Mouse (Mus musculus) lung, embryonic 15.5 days (tissue): ENCODE measurements around the gene Lingo2. TPM values are rescaled to one million over a fixed set of nuclear protein-coding genes. Genes with fewer than 3 reads are reported as not detected.

ENCODE experiments used
- ATAC-seq: fragments of 200-750 bp; cut with Nextera tagmentation; 2 replicates; pipeline ENCODE4 v1.8.0; 2017; ENCODE audit warnings: moderate number of reproducible peaks, borderline replicate concordance; ENCODE audit not compliant: low FRiP score, low TSS enrichment; ENCODE audit errors: extremely low read depth
- H3K27ac ChIP-seq: fragments of 300-500 bp; sonication (generic); 2 replicates; pipeline ENCODE4 v1.5.1; 2015; ENCODE audit warnings: moderate library complexity, mild to moderate bottlenecking, inconsistent platforms
- H3K27me3 ChIP-seq: fragments of 300-500 bp; sonication (generic); 2 replicates; pipeline ENCODE4 v1.6.1; 2015; ENCODE audit warnings: inconsistent platforms
- H3K36me3 ChIP-seq: fragments of 300-500 bp; sonication (generic); 2 replicates; pipeline ENCODE4 v1.6.1; 2015; ENCODE audit warnings: inconsistent platforms
- H3K4me1 ChIP-seq: fragments of 300-500 bp; sonication (generic); 2 replicates; pipeline ENCODE4 v1.6.1; 2015; ENCODE audit warnings: inconsistent platforms
- H3K4me2 ChIP-seq: fragments of 300-500 bp; sonication (generic); 2 replicates; pipeline ENCODE4 v1.6.1; 2015; ENCODE audit warnings: inconsistent platforms, mild to moderate bottlenecking, moderate library complexity
- H3K4me3 ChIP-seq: fragments of 300-500 bp; sonication (generic); 2 replicates; pipeline ENCODE4 v1.5.1; 2015; ENCODE audit warnings: mild to moderate bottlenecking, inconsistent platforms
- H3K9ac ChIP-seq: fragments of 300-500 bp; sonication (generic); 2 replicates; pipeline ENCODE4 v1.6.1; 2015; ENCODE audit warnings: inconsistent platforms
- H3K9me3 ChIP-seq: fragments of 300-500 bp; sonication (generic); 2 replicates; pipeline ENCODE4 v1.6.1; 2016; ENCODE audit warnings: inconsistent platforms
- WGBS: fragments of 180-500 bp; shearing (Covaris S2); methylation state at CpG from one replicate; pipeline ENCODE4 v1.1.7; 2015; 5-methylcytosine and 5-hydroxymethylcytosine counted together
- polyA plus RNA-seq: library from polyadenylated mRNA; unstranded; fragments of >200 nt; fragmentation: Nextera tagmentation; extraction: Ambion mirVana; gene quantifications from 2 replicates; pipeline ENCODE4 v1.2.1, GENCODE M21; 2015

Gene Lingo2
- polyA plus RNA-seq, 1 experiment from 2014 or later: 0.54 TPM

GRCm38 (mm10) chr4:36040361-36040760 lies 911.2 kb downstream of the Lingo2 start:
- ATAC-seq: no peak
- Histone ChIP-seq H3K9me3 (no peaks in the 10 kb centered on the region), H3K4me2 (no peak overlapping the region), H3K27ac (no peak overlapping the region), H3K4me1 (no peaks in the 10 kb centered on the region), H3K9ac (no peak overlapping the region), H3K4me3 (no peak overlapping the region), H3K36me3 (no peaks in the 10 kb centered on the region), H3K27me3 (no peaks in the 10 kb centered on the region)
- 81% methylated on average over 3 of the region's 3 CpGs for WGBS

- Histone ChIP-seq H3K27me3 (no peaks in the 10 kb centered on the region), H3K27ac (no peak overlapping the region), H3K4me2 (no peak overlapping the region), H3K4me3 (no peak overlapping the region), H3K9ac (no peak overlapping the region), H3K36me3 (no peaks in the 10 kb centered on the region), H3K4me1 (no peaks in the 10 kb centered on the region), H3K9me3 (no peaks in the 10 kb centered on the region)
- WGBS: 86% methylated on average over 2 of the region's 2 CpGs
- ATAC-seq: no peak
Observed at GRCm38 (mm10) chr4:36038742-36039141, 912.8 kb downstream of the Lingo2 start.

GRCm38 (mm10) chr4:36032039-36032438 lies 919.5 kb downstream of the Lingo2 start:
- H3K4me1 ChIP-seq: no peaks in the 10 kb centered on the region
- WGBS: 43% methylated on average over 5 of the region's 5 CpGs
- no peak overlapping the region for H3K4me3 ChIP-seq
- ATAC-seq: no peak
- no peak overlapping the region for H3K27ac ChIP-seq
- H3K4me2 ChIP-seq: no peak overlapping the region
- H3K36me3 ChIP-seq: no peaks in the 10 kb centered on the region
- H3K27me3 ChIP-seq: no peaks in the 10 kb centered on the region
- H3K9me3 ChIP-seq: no peaks in the 10 kb centered on the region
- no peak overlapping the region for H3K9ac ChIP-seq

- ATAC-seq: no peak
Observed at GRCm38 (mm10) chr4:36014181-36014580, 937.4 kb downstream of the Lingo2 start.

GRCm38 (mm10) chr4:35992005-35992763 lies 959.4 kb downstream of the Lingo2 start:
- Histone ChIP-seq H3K4me1 (no peaks in the 10 kb centered on the region), H3K36me3 (no peaks in the 10 kb centered on the region), H3K9ac (no peak overlapping the region), H3K9me3 (no peaks in the 10 kb centered on the region), H3K27ac (no peak overlapping the region), H3K27me3 (no peaks in the 10 kb centered on the region), H3K4me2 (no peak overlapping the region), H3K4me3 (no peak overlapping the region)
- ATAC-seq: no peak
- WGBS: 78% methylated on average over 2 of the region's 2 CpGs

More at GRCm38 (mm10) chr4:36014181-36014580, 937.4 kb downstream of the Lingo2 start:
- H3K4me1 ChIP-seq: no peaks in the 10 kb centered on the region
- H3K36me3 ChIP-seq: no peaks in the 10 kb centered on the region
- H3K4me2 ChIP-seq: no peak overlapping the region
- 35% methylated on average over 4 of the region's 4 CpGs for WGBS
- no peak overlapping the region for H3K4me3 ChIP-seq
- H3K9ac ChIP-seq: no peak overlapping the region
- H3K9me3 ChIP-seq: no peaks in the 10 kb centered on the region
- H3K27ac ChIP-seq: no peak overlapping the region
- H3K27me3 ChIP-seq: no peaks in the 10 kb centered on the region

GRCm38 (mm10) chr4:35986012-35986411 lies 965.5 kb downstream of the Lingo2 start:
- H3K36me3 ChIP-seq: no peaks in the 10 kb centered on the region
- ATAC-seq: no peak
- H3K4me3 ChIP-seq: no peak overlapping the region
- H3K9ac ChIP-seq: no peak overlapping the region
- H3K9me3 ChIP-seq: no peaks in the 10 kb centered on the region
- H3K4me1 ChIP-seq: no peaks in the 10 kb centered on the region
- H3K27me3 ChIP-seq: no peaks in the 10 kb centered on the region
- 85% methylated on average over 6 of the region's 6 CpGs for WGBS
- H3K27ac ChIP-seq: no peak overlapping the region
- H3K4me2 ChIP-seq: no peak overlapping the region

GRCm38 (mm10) chr4:35963532-35963931 lies 988.0 kb downstream of the Lingo2 start:
- Histone ChIP-seq H3K4me2 (no peak overlapping the region), H3K27me3 (no peaks in the 10 kb centered on the region), H3K4me1 (no peaks in the 10 kb centered on the region), H3K9me3 (no peaks in the 10 kb centered on the region), H3K27ac (no peak overlapping the region), H3K36me3 (no peaks in the 10 kb centered on the region), H3K9ac (no peak overlapping the region), H3K4me3 (no peak overlapping the region)
- ATAC-seq: no peak
- 81% methylated on average over 4 of the region's 4 CpGs for WGBS

- Histone ChIP-seq H3K27ac (no peak overlapping the region), H3K4me3 (no peak overlapping the region), H3K36me3 (no peaks in the 10 kb centered on the region), H3K4me1 (no peaks in the 10 kb centered on the region), H3K27me3 (no peaks in the 10 kb centered on the region), H3K9ac (no peak overlapping the region), H3K4me2 (no peak overlapping the region), H3K9me3 (no peaks in the 10 kb centered on the region)
- no peak for ATAC-seq
Observed at GRCm38 (mm10) chr4:35951894-35952293, 999.7 kb downstream of the Lingo2 start.

- Histone ChIP-seq H3K4me1 (no peaks in the 10 kb centered on the region), H3K36me3 (no peaks in the 10 kb centered on the region), H3K9me3 (no peaks in the 10 kb centered on the region), H3K27me3 (no peaks in the 10 kb centered on the region), H3K27ac (no peak overlapping the region), H3K4me3 (no peak overlapping the region), H3K4me2 (no peak overlapping the region), H3K9ac (no peak overlapping the region)
- no peak for ATAC-seq
- WGBS: 72% methylated on average over 3 of the region's 3 CpGs
Observed at GRCm38 (mm10) chr4:35951251-35951650, 1000.3 kb downstream of the Lingo2 start.

GRCm38 (mm10) chr4:35934056-35934661 lies 1017.4 kb downstream of the Lingo2 start:
- Histone ChIP-seq H3K9ac (no peak overlapping the region), H3K4me2 (no peak overlapping the region)
- WGBS: 59% methylated on average over 4 of the region's 4 CpGs

GRCm38 (mm10) chr4:35927722-35928121 lies 1023.8 kb downstream of the Lingo2 start:
- H3K4me1 ChIP-seq: no peaks in the 10 kb centered on the region
- no peak overlapping the region for H3K27ac ChIP-seq
- H3K4me3 ChIP-seq: no peak overlapping the region
- no peak overlapping the region for H3K9ac ChIP-seq
- no peaks in the 10 kb centered on the region for H3K9me3 ChIP-seq
- no peaks in the 10 kb centered on the region for H3K36me3 ChIP-seq
- no peak for ATAC-seq
- WGBS: 78% methylated on average over 2 of the region's 2 CpGs
- H3K4me2 ChIP-seq: no peak overlapping the region
- H3K27me3 ChIP-seq: no peaks in the 10 kb centered on the region

More at GRCm38 (mm10) chr4:35934056-35934661, 1017.4 kb downstream of the Lingo2 start:
- H3K4me3 ChIP-seq: no peak overlapping the region
- ATAC-seq: no peak
- no peaks in the 10 kb centered on the region for H3K4me1 ChIP-seq
- H3K27ac ChIP-seq: no peak overlapping the region
- no peaks in the 10 kb centered on the region for H3K27me3 ChIP-seq
- H3K36me3 ChIP-seq: no peaks in the 10 kb centered on the region
- H3K9me3 ChIP-seq: no peaks in the 10 kb centered on the region

- Histone ChIP-seq H3K9ac (no peak overlapping the region), H3K27me3 (no peaks in the 10 kb centered on the region), H3K36me3 (no peaks in the 10 kb centered on the region), H3K4me1 (no peaks in the 10 kb centered on the region), H3K27ac (no peak overlapping the region), H3K4me2 (no peak overlapping the region), H3K9me3 (no peaks in the 10 kb centered on the region), H3K4me3 (no peak overlapping the region)
- 50% methylated on average over 3 of the region's 3 CpGs for WGBS
- ATAC-seq: no peak
Observed at GRCm38 (mm10) chr4:35917453-35917852, 1034.1 kb downstream of the Lingo2 start.
